Mouse (Mus musculus): ENCODE results near the gene Otop3.

DNA sequence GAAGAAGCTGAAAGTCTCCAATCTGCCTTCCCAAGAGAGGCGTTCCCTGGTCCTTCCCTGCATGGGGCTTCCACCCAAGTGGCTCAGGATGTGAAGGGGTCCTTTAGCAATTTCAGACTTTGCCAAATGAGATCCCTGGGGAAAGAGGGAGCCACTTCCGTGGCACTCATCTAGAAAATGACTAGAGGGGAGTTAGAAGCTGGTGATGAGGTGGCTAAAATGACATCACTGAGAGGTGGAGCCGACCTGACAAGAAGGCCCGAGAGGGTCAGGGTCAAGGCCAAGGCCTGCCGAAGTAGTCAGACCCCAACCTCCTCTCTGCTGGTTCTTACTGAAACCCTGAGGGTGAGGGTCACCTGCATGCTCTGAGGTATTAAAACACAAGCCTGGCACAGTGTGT is 48.4 kb downstream of the Otop3 start:
- TF ChIP-seq POLR2A (IDR thresholded peaks at IDR 0.05; ENCODE audit: insufficient read depth, low read depth, low read length) (no peak), EP300 (IDR thresholded peaks at IDR 0.05; ENCODE audit: insufficient read depth, low read depth, low read length) (no peak), CTCF (IDR thresholded peaks at IDR 0.05) (no peak)
